Comparison of ENCODE assay signal across 26 mouse cellular contexts in the genomic region with DNA sequence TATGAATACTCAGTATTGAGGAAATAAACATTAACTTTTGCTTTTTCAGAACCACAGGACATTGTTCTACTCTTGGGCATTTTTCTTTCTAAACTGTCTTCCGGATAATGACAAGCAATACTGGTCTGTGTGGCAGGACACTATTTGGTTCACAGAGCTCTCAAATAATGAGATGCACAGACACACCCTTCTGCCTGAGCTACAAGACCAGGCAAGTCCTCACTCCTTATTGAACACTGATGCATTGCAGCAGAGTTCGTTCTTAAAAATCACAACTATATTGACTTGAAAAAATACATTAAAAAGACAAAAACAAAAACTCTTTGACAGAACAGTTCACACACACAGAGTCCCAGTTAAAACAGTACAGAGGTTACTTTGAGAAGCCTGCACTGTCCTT.
"Had no signal": no experiment of that assay in that cellular context is flagged by ENCODE, and none has a peak within 500 bp of the region (broad histone marks: within the 10 kb centered on the region; RNA-seq: fewer than 3 reads in every experiment).

No protein-coding gene starts in this region.

- H3K27me3 ChIP-seq: heart, embryonic 13.5 days; heart, embryonic 15.5 days; hindbrain, embryonic 15.5 days; kidney, embryonic 15.5 days; limb, embryonic 12.5 days; liver, embryonic 12.5 days had no signal

- ATAC-seq: hindbrain, postnatal 0 days; intestine, embryonic 16.5 days; liver, embryonic 12.5 days; liver, postnatal 0 days had no signal

- DNase-seq: gastrocnemius, adult 2 months; gastrocnemius, postnatal 10 days; gastrocnemius, postnatal 25 days; heart, adult 2 months; heart, postnatal 14 days; heart, postnatal 36 days; kidney, adult 11 months; kidney, adult 2 months; kidney, adult 9 months; kidney, postnatal 14 days; kidney, postnatal 36 days; layer of hippocampus, adult 9-11 months; layer of hippocampus, postnatal 36 days; liver, postnatal 0 days had no signal

- H3K36me3 ChIP-seq: heart, embryonic 15.5 days; hindbrain, embryonic 15.5 days; kidney, embryonic 15.5 days; limb, embryonic 10.5 days; limb, embryonic 12.5 days; liver, embryonic 12.5 days had no signal

- H3K4me3 ChIP-seq: gastrocnemius, adult 2 months; heart, adult 2 months; heart, embryonic 13.5 days; heart, embryonic 15.5 days; hindbrain, embryonic 15.5 days; kidney, embryonic 15.5 days; limb, embryonic 10.5 days; limb, embryonic 12.5 days; liver, embryonic 12.5 days had no signal

- H3K9me3 ChIP-seq: heart, embryonic 13.5 days; heart, embryonic 15.5 days; hindbrain, embryonic 15.5 days; kidney, embryonic 15.5 days; limb, embryonic 10.5 days; limb, embryonic 12.5 days; liver, embryonic 12.5 days had no signal

- H3K4me2 ChIP-seq: heart, embryonic 11.5 days; heart, embryonic 13.5 days; heart, embryonic 15.5 days; hindbrain, embryonic 15.5 days; kidney, embryonic 15.5 days; limb, embryonic 12.5 days; liver, embryonic 12.5 days had no signal

- H3K9ac ChIP-seq: heart, embryonic 13.5 days; heart, embryonic 15.5 days; hindbrain, embryonic 15.5 days; kidney, embryonic 15.5 days; limb, embryonic 12.5 days; liver, embryonic 12.5 days; liver, embryonic 14.5 days; liver, postnatal 0 days had no signal

- H3K4me1 ChIP-seq: heart, embryonic 15.5 days; hindbrain, embryonic 15.5 days; kidney, embryonic 15.5 days; limb, embryonic 12.5 days had no signal

- H3K27ac ChIP-seq: gastrocnemius, adult 2 months; heart, adult 2 months; heart, embryonic 13.5 days; heart, embryonic 15.5 days; hindbrain, embryonic 15.5 days; hindbrain, postnatal 0 days; kidney, embryonic 15.5 days; kidney, postnatal 0 days; limb, embryonic 10.5 days; limb, embryonic 12.5 days; liver, embryonic 12.5 days; liver, embryonic 14.5 days had no signal
